In the genomic region with DNA sequence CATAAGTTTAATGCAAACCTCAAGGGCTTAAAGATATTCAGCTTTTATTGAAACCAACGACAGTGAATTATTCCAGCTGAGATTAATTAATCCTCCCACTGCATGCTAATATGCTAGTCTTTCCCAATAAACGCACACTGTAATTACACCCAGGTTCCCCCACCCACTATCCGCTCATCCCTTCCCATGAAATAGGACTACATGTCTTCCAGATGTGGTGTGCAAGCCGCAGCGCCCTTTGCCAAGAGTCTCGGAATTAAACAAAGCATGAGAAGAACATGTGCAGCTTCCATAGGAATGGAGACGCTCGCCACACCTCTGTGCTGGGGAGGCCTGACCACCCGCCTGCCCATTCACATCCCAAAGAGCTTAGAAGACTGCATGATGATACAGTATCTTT, we compare ENCODE assay signal across 24 mouse cellular contexts.
DNase-seq lines count a peak whose midpoint lies in the region; ATAC-seq lines count a peak whose summit lies in the region.
"Had no signal": no experiment of that assay in that cellular context is flagged by ENCODE, and none has a peak within 500 bp of the region (broad histone marks: within the 10 kb centered on the region; RNA-seq: fewer than 3 reads in every experiment).

No protein-coding gene starts in this region.

- no peak overlapping the region for H3K27ac ChIP-seq in heart, embryonic 11.5 days (ENCODE audit: low read depth, low read length)
- H3K27ac ChIP-seq in limb, embryonic 13.5 days = no peak overlapping the region
- H3K27ac ChIP-seq: forebrain, embryonic 10.5 days; hindbrain, embryonic 10.5 days; neural tube, embryonic 15.5 days had no signal

- H3K4me2 ChIP-seq in heart, embryonic 11.5 days = no peak overlapping the region
- H3K4me2 ChIP-seq in limb, embryonic 13.5 days (replicated peaks) = no peak overlapping the region
- H3K4me2 ChIP-seq: heart, embryonic 12.5 days; liver, embryonic 11.5 days; neural tube, embryonic 15.5 days had no signal

- no peaks in the 10 kb centered on the region for H3K36me3 ChIP-seq in heart, embryonic 11.5 days (ENCODE audit: control insufficient read depth, insufficient read depth, low read length)
- H3K36me3 ChIP-seq in limb, embryonic 13.5 days = no peaks in the 10 kb centered on the region
- H3K36me3 ChIP-seq: forebrain, embryonic 10.5 days; heart, embryonic 12.5 days; hindbrain, embryonic 10.5 days; neural tube, embryonic 15.5 days had no signal

- H3K27me3 ChIP-seq in heart, embryonic 11.5 days (ENCODE audit: control insufficient read depth, insufficient read depth, low read length) = no peaks in the 10 kb centered on the region
- H3K27me3 ChIP-seq in limb, embryonic 13.5 days = no peaks in the 10 kb centered on the region
- H3K27me3 ChIP-seq: heart, embryonic 12.5 days; neural tube, embryonic 15.5 days had no signal

- 89% methylated on average over 9 of the region's 9 CpGs for WGBS in heart, embryonic 11.5 days (ENCODE audit: insufficient replicate concordance)
- 48% methylated on average over 9 of the region's 9 CpGs for WGBS in limb, embryonic 13.5 days

- DNase-seq in heart, adult 11 months = peak; percentile 84
- DNase-seq in testis, postnatal 10 days (ENCODE audit: low spot score) = peak; percentile 33
- DNase-seq in testis, postnatal 14 days (ENCODE audit: low spot score) = no peak
- no peak for DNase-seq in thymus, adult 18-20 months
- DNase-seq: adrenal gland, postnatal 36 days; cerebellum, adult 11 months; cerebellum, adult 9-11 months; heart, postnatal 10 days; kidney, postnatal 36 days; layer of hippocampus, postnatal 36 days; liver, postnatal 0 days; right cerebral cortex, adult 18-20 months; right cerebral cortex, postnatal 4 days had no signal

- ATAC-seq in heart, embryonic 11.5 days (replicated peaks; ENCODE audit: insufficient number of reproducible peaks, low FRiP score, low TSS enrichment) = no peak
- ATAC-seq in limb, embryonic 13.5 days (ENCODE audit: low FRiP score, low read depth) = 0 out of 2 replicates have a peak, but pooled peaks have one; percentile 42
- ATAC-seq in monocyte, adult 5-6 weeks (replicated peaks; ENCODE audit: insufficient number of reproducible peaks, low FRiP score, low TSS enrichment, poor library complexity, severe bottlenecking) = no peak
- ATAC-seq: CD4-positive, CD25-positive, alpha-beta regulatory T cell, adult 4 months; intestine, postnatal 0 days; liver, postnatal 0 days; lung, postnatal 0 days had no signal

- H3K9me3 ChIP-seq in heart, embryonic 11.5 days (replicated peaks; ENCODE audit: control insufficient read depth, low read length) = no peaks in the 10 kb centered on the region
- no peaks in the 10 kb centered on the region for H3K9me3 ChIP-seq in limb, embryonic 13.5 days
- H3K9me3 ChIP-seq: neural tube, embryonic 15.5 days had no signal

- no peak overlapping the region for H3K4me3 ChIP-seq in heart, embryonic 11.5 days (ENCODE audit: low read depth, low read length)
- H3K4me3 ChIP-seq in limb, embryonic 13.5 days = no peak overlapping the region
- H3K4me3 ChIP-seq: forebrain, embryonic 10.5 days; heart, embryonic 12.5 days; hindbrain, embryonic 10.5 days; neural tube, embryonic 15.5 days had no signal

- no peak overlapping the region for H3K9ac ChIP-seq in heart, embryonic 11.5 days (ENCODE audit: low read depth, low read length)
- no peak overlapping the region for H3K9ac ChIP-seq in limb, embryonic 13.5 days
- H3K9ac ChIP-seq: heart, embryonic 12.5 days; liver, postnatal 0 days; neural tube, embryonic 15.5 days had no signal

- H3K4me1 ChIP-seq in heart, embryonic 11.5 days (ENCODE audit: control insufficient read depth, insufficient read depth, low read length) = no peaks in the 10 kb centered on the region
- H3K4me1 ChIP-seq in limb, embryonic 13.5 days = peaks cover 22% of the 10 kb centered on the region; the same call in 1 of the 2 replicates
- H3K4me1 ChIP-seq: hindbrain, embryonic 10.5 days; neural tube, embryonic 15.5 days had no signal

Comparison
In these comparisons a context has a peak if more than half of its experiments do, and no peak if none do; other contexts are left out.
1. DNase-seq: peak in heart, adult 11 months (single experiment) and testis, postnatal 10 days (single experiment); none in testis, postnatal 14 days (single experiment) and thymus, adult 18-20 months (0 of 2).